Mouse (Mus musculus) cerebellum, postnatal 10 days (tissue): ENCODE results near the gene Fam160b1.

Experiments
- DNase-seq, 2 experiments: peaks; one replicate each; pipeline ENCODE4 v3.0.0; 2021; ENCODE audit warnings: mixed read lengths in 2 of 2

The Fam160b1 gene

DNA sequence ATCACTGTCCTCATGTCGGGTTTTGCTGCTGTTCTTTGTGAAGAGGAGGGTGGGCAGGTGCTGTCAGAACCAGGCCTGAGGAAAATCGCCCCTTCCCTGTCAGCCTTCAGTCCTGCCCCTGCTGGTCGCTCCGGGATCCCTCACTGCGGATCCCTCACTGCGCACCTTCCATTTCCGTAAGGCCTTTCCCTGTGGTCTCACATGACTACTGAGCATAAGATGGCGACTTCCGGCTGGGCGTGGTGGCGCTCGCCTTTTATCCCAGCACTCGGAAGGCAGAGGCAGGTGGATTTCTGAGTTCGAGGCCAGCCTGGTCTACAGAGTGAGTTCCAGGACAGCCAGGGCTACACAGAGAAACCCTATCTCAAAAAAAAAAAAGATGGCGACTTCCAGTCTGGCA is 64.8 kb downstream of the Fam160b1 start:
- DNase-seq = no peak

DNA sequence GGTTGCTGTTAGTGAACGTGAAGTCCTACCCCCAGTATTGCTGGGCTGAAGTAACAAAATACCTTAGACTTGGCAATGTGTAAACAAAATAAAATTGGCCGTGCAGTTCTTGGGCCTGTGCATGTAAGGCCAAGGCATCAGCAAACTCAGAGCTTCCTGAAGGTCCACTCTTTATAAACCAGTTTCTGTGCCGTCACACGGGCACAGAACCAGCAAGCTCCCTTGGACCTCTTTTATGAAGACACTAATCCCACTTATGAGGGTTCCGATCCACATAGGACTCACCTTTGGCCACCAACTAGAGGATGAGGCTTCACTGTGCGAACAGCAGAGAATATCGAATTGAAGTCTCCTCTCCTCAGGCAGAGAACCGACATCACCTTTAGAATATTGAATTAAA is 66.4 kb downstream of the Fam160b1 start:
- DNase-seq = no peak

DNA sequence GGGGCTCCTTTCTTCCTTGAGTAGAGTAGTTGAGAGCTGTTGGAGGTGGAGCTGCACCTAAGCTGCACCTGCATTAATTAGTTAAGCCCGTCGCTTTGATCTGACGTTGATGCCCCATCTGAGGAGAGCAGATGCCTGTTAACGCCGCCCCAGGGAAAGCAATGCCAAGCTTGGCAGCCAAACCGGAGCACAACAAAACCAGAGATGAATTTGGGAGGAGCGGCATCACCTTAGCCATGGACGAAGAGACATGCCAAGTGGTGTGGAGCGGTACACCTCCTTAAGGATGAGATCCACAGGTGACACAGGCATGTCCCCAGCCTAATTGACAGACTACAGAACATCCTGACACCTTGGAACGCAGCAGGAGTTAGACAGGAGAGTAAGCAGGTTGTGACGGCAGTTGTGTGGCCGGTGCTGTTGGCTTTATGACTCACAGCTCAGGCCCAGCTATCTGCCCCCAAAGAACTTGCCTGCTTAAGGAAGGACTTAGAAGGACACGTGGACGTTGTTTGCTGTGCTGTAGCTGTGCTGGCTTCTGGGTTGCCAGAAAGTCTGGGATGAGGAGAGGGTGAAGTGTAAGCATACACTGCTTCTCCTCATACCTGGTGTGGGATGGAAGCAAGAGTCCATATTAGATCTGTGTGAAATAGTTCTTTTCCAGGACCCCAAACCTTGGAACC is 67.4 kb downstream of the Fam160b1 start:
- DNase-seq = peak; percentile 39 to 50

DNA sequence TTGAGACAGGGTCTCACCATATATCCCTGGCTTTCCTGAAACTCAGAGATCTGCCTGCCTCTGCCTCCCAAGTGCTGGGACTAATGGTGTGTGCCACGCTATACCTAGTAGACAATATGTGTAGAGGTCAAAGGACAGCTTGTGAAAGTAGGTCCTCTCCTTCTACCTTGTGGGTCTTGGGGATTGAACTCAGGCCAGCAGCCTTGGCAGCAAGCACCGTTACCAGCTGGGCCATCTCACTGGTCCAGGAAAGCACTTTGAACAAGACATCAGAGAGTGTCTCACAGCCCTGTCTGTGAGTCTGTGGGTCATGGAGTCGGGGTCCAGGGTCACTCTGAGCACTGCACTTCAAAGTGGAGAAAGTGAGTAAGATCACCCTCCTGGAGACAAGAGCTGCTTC is 68.2 kb downstream of the Fam160b1 start:
- DNase-seq = peak; percentile 49 to 65

DNA sequence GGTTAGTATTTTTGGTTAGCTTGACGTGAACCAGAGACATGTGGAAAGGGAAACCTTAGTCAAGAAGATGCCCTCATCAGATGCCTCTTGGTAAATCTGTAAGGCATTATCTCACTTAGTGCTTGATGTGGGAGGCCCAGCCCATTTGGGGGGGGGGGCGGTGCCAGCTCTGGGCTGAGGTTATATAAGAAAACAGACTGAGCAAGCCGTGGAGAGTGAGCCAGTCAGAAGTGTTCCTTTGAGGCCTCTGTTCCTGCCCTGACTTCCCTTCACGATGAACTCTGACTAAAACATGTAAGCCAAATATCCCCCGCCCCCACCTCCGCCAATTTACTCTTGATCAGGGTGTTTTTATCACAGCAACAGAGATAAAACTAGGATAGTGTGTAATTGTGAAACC is 69.4 kb downstream of the Fam160b1 start:
- DNase-seq = no peak

DNA sequence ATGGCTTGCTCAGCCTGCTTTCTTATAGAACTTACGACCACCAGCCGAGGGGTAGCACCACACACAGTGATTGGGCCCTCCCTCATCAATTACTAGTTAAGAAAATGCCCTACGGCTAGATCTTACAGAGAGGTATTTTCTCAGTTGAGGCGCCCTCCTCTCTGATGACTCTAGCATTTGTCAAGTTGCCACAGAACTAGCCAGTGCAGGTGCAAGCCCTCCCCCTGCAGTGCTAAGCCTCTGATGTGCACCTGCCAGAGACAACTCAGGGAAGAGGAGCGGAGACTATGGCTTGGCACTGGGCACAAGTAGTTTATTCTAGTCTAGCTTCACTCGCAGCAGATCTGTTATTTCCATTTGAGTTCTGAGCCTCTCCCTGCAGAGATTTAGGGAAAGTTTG is 71.0 kb downstream of the Fam160b1 start:
- DNase-seq = peak in 1 of 2 experiments; percentile 42

DNA sequence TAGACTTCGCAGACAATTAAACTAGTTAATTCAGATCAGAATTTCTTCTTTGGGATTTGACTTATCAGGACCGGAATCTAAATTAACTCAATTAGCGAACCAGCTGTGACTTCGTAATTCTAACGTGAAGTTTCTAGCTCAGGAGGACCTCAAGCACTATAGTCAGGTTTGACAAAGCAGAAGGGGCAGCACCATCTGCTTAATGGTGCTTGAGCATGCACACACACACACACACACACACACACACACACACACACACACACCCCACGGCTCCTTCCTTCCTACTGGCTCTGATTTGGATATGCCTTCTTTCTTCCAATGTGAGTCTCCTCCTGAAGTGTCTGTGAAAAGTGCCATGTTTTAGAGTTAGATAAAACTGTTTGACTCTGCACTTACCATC is 73.5 kb downstream of the Fam160b1 start:
- DNase-seq = no peak

DNA sequence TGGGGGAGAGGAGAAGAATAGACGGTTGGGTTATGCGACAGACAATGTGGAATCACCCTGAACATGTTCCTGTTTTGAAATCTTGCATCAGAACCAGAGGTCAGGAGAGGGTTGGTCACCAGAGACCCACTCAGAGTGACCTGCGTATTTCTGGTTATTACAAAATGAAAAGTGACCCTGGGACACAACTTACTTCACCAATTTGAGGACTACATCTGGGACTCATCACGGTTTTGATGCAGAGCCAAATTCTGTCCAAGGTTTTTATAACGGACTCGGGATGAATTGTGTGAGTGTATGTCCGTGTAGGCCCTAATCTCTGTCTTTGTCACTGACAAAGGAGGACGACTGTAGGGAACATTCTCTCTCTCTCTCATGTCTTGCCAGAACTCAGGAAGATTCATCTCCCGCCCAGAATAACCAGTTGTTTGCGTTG is 76.1 kb downstream of the Fam160b1 start:
- no peak for DNase-seq

DNA sequence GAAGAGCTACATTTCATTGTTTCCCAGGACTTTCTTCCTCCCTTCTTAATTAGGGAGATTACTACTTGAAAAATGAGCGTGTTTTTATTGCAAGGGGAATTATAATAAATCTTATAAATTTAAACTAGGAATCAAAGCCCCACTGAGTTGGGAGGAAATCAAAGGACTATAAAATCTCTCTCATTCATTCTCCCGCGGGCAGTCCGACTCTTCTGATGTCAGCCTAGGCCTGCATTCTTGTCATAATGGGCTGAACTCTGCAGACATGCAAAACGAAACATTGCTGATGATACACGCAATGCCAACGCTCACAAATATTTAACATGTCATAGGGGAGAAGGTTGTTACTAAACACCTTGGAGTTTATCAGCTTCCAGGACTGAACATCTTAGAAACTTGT is 76.6 kb downstream of the Fam160b1 start:
- DNase-seq = no peak
